Mouse (Mus musculus) neural tube, postnatal 0 days (tissue): Measurements from ENCODE around the gene Dnah7b. TPM values are rescaled to one million over a fixed set of nuclear protein-coding genes. Genes with fewer than 3 reads are reported as not detected.

ENCODE experiments used
- polyA plus RNA-seq: library from polyadenylated mRNA; unstranded; fragments of >200 nt; fragmentation: Nextera tagmentation; extraction: Ambion mirVana; gene quantifications from 2 replicates; pipeline ENCODE4 v1.2.1, GENCODE M21; 2015

Gene Dnah7b
- polyA plus RNA-seq = 3.2 and 3.5 TPM in 2 replicates

GRCm38 (mm10) chr1:46066015-46066414 is at the start of gene Dnah7b:
Gene Dnah7b, plus strand, starts transcription at chr1:46066315.

Other genes with a start within 250 kb of the Dnah7b start
- gene Gm5269, start 176.0 kb upstream of the Dnah7b start, polyA plus RNA-seq = not detected in 2 replicates
- gene Slc40a1, start 139.8 kb upstream of the Dnah7b start, polyA plus RNA-seq = 31.2 and 34.5 TPM in 2 replicates